Mouse (Mus musculus) left cerebral cortex, adult 6 months (tissue): ENCODE measurements around the gene Nfat5. TPM values are rescaled to one million over a fixed set of nuclear protein-coding genes. Genes with fewer than 3 reads are reported as not detected.

Source experiments
- long read RNA-seq, 2 experiments: library from polyadenylated mRNA; unstranded; transcript quantifications; one replicate each; pipeline ENCODE4 v2.0.0; 2019 to 2020
- polyA plus RNA-seq: library from polyadenylated mRNA; unstranded; fragments of <200 nt; fragmentation: Nextera tagmentation; gene quantifications from 2 replicates; pipeline ENCODE4 v1.2.3, GENCODE M21; 2021

The Nfat5 gene
- 4.1 and 5.7 TPM in 2 replicates for polyA plus RNA-seq
- long read RNA-seq, experiment 1, partial matches to known transcripts: 2 of 20 reads
- long read RNA-seq, experiment 1, other reads (novel, unspliced or antisense): 18 of 20 reads
- long read RNA-seq, experiment 2, partial matches to known transcripts: 0 of 7 reads
- long read RNA-seq, experiment 2, other reads (novel, unspliced or antisense): 7 of 7 reads

DNA sequence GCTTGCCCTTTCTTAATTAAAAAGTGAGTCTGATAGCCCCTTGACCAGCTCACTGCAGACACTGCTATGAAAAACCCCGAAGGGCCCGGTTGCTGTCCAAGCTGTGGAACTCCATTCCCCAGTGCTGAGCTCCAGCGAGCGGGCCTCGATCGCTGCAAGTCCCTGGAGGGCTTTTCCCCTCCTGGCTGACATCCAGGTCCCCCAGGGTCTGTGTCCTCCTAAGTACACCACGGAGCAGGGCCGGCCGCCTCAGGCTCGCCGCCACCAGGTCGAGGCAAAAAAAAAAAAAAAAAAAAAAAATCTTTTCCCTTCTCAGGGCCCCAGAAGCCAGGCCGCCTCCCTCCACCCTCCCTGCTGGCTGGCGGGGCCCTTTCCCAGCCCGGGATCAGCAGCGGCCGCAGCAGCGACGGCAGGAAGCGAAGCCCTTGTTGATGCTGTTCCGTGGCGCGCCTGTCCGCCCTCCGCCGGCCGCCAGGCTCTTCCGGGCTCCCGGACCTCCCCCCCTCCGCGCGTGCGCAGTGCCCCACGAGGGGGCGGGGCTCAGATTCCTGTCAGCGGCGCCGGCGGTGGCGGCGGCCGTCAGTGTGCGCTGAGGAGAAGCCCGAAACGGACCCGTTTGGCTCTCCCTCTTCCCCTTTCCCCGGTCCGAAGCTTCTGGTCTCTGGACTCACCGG is at the start of gene Nfat5:
TSS of gene Nfat5 (plus strand) at position 543 of the 674 bp plus-strand sequence.

DNA sequence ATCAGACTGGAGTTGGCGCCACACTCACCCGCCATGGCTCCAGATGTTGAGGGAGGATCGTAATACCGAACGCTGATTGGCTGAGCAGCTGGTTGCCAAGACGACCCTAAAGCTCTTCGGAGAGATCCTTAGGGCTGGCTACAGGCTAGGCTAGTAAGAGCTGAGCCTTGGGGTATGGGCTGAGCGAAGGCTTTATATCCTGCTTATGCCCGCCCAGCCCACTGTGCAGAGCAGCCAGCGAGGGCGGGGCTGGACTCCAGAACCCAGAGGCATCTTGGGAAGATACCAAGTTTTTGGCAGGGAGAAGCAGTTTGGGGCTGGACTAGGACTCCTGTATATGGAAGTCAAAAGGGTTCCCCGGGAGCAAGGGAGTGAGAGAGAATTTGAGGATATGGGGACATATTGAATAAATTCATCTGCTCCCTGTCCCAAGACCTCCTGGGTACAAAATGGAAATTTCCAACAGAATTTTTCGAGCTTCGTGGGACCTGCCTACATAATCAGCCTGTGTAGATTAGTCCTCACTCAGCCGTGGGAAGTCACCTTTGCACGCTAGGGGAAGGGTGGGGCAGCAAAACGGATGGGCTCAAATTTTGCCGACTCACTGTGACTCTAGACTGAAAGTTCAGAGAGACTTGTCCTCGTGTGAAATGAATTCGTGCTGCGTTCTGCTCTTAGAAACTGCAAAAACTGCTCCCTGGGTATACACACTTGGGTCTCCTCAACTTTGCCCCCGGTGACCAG is 109.9 kb downstream of the Nfat5 start, which contains the start of gene Nqo1:
TSS of gene Nqo1 (minus strand) at position 169 of the 744 bp plus-strand sequence.

DNA sequence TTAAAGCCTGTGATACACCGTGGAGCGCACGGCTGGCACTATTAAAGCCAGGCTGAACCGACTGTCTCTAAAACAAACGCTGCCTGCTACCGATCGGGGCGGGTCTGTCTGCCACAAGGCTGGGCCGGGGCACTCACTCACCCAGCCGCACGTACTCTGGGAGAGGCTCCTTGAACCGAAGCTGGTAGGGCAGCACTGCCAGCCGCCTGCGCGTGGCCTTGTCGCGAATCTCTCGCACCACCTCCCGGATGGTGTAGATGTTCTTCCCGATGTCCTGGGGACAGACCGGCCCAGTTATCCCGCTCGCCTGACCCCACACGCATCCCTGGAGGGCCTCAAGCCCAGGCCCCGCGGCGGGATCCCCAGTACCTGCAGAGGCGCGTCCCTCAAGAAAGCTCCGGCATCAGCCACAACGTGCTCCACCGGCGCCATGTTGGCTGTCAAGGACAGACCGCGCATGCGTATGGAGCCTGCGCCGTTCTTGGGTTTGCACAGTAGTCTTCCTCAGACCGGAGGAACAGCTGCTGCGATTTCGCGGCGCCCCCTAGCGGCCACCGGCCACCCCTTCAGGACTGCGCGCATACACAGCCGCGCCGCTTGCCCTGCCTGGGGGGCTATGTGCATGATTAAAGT is 131.4 kb downstream of the Nfat5 start, which contains the start of gene Nob1:
TSS of gene Nob1 (minus strand) at position 455 of the 633 bp plus-strand sequence.

Other genes with a start within 250 kb of the Nfat5 start
- 47.1 and 58.1 TPM in 2 replicates for gene Pdf, start 244.9 kb upstream of the Nfat5 start, polyA plus RNA-seq
- gene Cog8, start 236.8 kb upstream of the Nfat5 start, polyA plus RNA-seq: 41.0 and 55.0 TPM in 2 replicates
- 28.7 and 44.7 TPM in 2 replicates for gene Nip7, start 236.6 kb upstream of the Nfat5 start, polyA plus RNA-seq
- gene Tmed6, start 227.8 kb upstream of the Nfat5 start, polyA plus RNA-seq: not detected in 2 replicates
- 6.3 and 7.5 TPM in 2 replicates for gene Terf2, start 196.9 kb upstream of the Nfat5 start, polyA plus RNA-seq
- 39.6 and 55.6 TPM in 2 replicates for gene Cyb5b, start 142.8 kb upstream of the Nfat5 start, polyA plus RNA-seq
- 5.3 and 6.0 TPM in 2 replicates for gene Nqo1, start 109.7 kb downstream of the Nfat5 start, polyA plus RNA-seq
- 27.3 and 34.2 TPM in 2 replicates for gene Nob1, start 131.6 kb downstream of the Nfat5 start, polyA plus RNA-seq
- gene Wwp2, start 142.9 kb downstream of the Nfat5 start, polyA plus RNA-seq: 28.4 and 33.0 TPM in 2 replicates